Mouse (Mus musculus) heart, embryonic 11.5 days (tissue): ENCODE data around the gene Mboat1. TPM values are rescaled to one million over a fixed set of nuclear protein-coding genes. Genes with fewer than 3 reads are reported as not detected.

Experiments
- ATAC-seq: fragments of 200-750 bp; cut with Nextera tagmentation; replicated peaks from 2 replicates; pipeline ENCODE4 v1.8.0; 2017; ENCODE audit warnings: moderate library complexity; ENCODE audit not compliant: insufficient number of reproducible peaks, low FRiP score, low TSS enrichment
- H3K27ac ChIP-seq: fragments of 300-500 bp; sonication (generic); 2 replicates; pipeline ENCODE4 v1.5.1; 2014; ENCODE audit warnings: mild to moderate bottlenecking, low read depth, low read length
- H3K27me3 ChIP-seq: fragments of 300-500 bp; sonication (generic); 2 replicates; pipeline ENCODE4 v1.6.1; 2014; ENCODE audit warnings: mild to moderate bottlenecking, low read length, mixed read lengths; ENCODE audit not compliant: control insufficient read depth, insufficient read depth
- H3K36me3 ChIP-seq: fragments of 300-500 bp; sonication (generic); 2 replicates; pipeline ENCODE4 v1.6.1; 2014; ENCODE audit warnings: mild to moderate bottlenecking, low read length, moderate library complexity, mixed read lengths; ENCODE audit not compliant: control insufficient read depth, insufficient read depth
- H3K4me1 ChIP-seq: fragments of 300-500 bp; sonication (generic); 2 replicates; pipeline ENCODE4 v1.6.1; 2014; ENCODE audit warnings: low read length; ENCODE audit not compliant: control insufficient read depth, insufficient read depth
- H3K4me2 ChIP-seq: fragments of 300-500 bp; sonication (generic); 2 replicates; pipeline ENCODE4 v1.6.1; 2014; ENCODE audit warnings: mild to moderate bottlenecking, moderate library complexity
- H3K4me3 ChIP-seq: fragments of 300-500 bp; sonication (generic); 2 replicates; pipeline ENCODE4 v1.5.1; 2014; ENCODE audit warnings: low read depth, low read length
- H3K9ac ChIP-seq: fragments of 300-500 bp; sonication (generic); 2 replicates; pipeline ENCODE4 v1.6.1; 2014; ENCODE audit warnings: mild to moderate bottlenecking, low read depth, low read length, moderate library complexity
- H3K9me3 ChIP-seq: fragments of 300-500 bp; sonication (generic); replicated peaks from 2 replicates; pipeline ENCODE4 v1.6.1; 2016; ENCODE audit warnings: low read length; ENCODE audit not compliant: control insufficient read depth
- WGBS: fragments of 180-500 bp; shearing (Covaris S2); extraction: QIAGEN DNeasy Blood & Tissue Kit; methylation state at CpG from one replicate; pipeline ENCODE4 v1.1.7; 2014; ENCODE audit not compliant: insufficient replicate concordance; 5-methylcytosine and 5-hydroxymethylcytosine counted together
- polyA plus RNA-seq: library from polyadenylated mRNA; unstranded; fragments of >200 nt; fragmentation: Nextera tagmentation; extraction: Ambion mirVana; gene quantifications from 2 replicates; pipeline ENCODE4 v1.2.1, GENCODE M21; 2014

Gene Mboat1
- polyA plus RNA-seq, 1 experiment from 2014 or later, result 2.5 TPM

- no peaks in the 10 kb centered on the region for H3K27me3 ChIP-seq
- H3K27ac ChIP-seq, result no peak overlapping the region
- no peaks in the 10 kb centered on the region for H3K9me3 ChIP-seq
- no peaks in the 10 kb centered on the region for H3K36me3 ChIP-seq
- H3K4me2 ChIP-seq, result no peak overlapping the region
- ATAC-seq, result no peak
- H3K4me3 ChIP-seq, result no peak overlapping the region
- H3K4me1 ChIP-seq, result no peaks in the 10 kb centered on the region
- H3K9ac ChIP-seq, result no peak overlapping the region
- WGBS, result 82% methylated on average over 7 of the region's 7 CpGs
Measured at GRCm38 (mm10) chr13:30219597-30219996, 83.3 kb downstream of the Mboat1 start.

GRCm38 (mm10) chr13:30221316-30221715 lies 85.0 kb downstream of the Mboat1 start:
- Histone ChIP-seq H3K4me2 (no peak overlapping the region), H3K4me3 (no peak overlapping the region), H3K27me3 (no peaks in the 10 kb centered on the region), H3K27ac (no peak overlapping the region), H3K4me1 (peaks cover under 1% of the 10 kb centered on the region; the same call in 1 of the 2 replicates), H3K9me3 (no peaks in the 10 kb centered on the region), H3K9ac (no peak overlapping the region), H3K36me3 (no peaks in the 10 kb centered on the region)
- 42% methylated on average over 3 of the region's 3 CpGs for WGBS
- ATAC-seq, result no peak

- no peaks in the 10 kb centered on the region for H3K27me3 ChIP-seq
- no peaks in the 10 kb centered on the region for H3K36me3 ChIP-seq
- peaks cover 2% of the 10 kb centered on the region; the same call in 1 of the 2 replicates for H3K4me1 ChIP-seq
- no peak overlapping the region for H3K4me3 ChIP-seq
- no peaks in the 10 kb centered on the region for H3K9me3 ChIP-seq
- 91% methylated on average over 10 of the region's 10 CpGs for WGBS
- H3K9ac ChIP-seq, result no peak overlapping the region
- ATAC-seq, result no peak
- H3K27ac ChIP-seq, result no peak overlapping the region
- no peak overlapping the region for H3K4me2 ChIP-seq
Measured at GRCm38 (mm10) chr13:30224114-30224513, 87.8 kb downstream of the Mboat1 start.

GRCm38 (mm10) chr13:30224659-30225058 lies 88.4 kb downstream of the Mboat1 start:
- WGBS, result 89% methylated on average over 6 of the region's 6 CpGs
- ATAC-seq, result no peak
- Histone ChIP-seq H3K27ac (no peak overlapping the region), H3K9ac (no peak overlapping the region), H3K4me3 (no peak overlapping the region), H3K36me3 (no peaks in the 10 kb centered on the region), H3K27me3 (no peaks in the 10 kb centered on the region), H3K4me1 (peaks cover 2% of the 10 kb centered on the region; the same call in 1 of the 2 replicates), H3K4me2 (no peak overlapping the region), H3K9me3 (no peaks in the 10 kb centered on the region)

- Histone ChIP-seq H3K4me1 (peaks cover 2% of the 10 kb centered on the region; the same call in 1 of the 2 replicates), H3K9me3 (no peaks in the 10 kb centered on the region), H3K27ac (no peak overlapping the region), H3K4me3 (no peak overlapping the region), H3K9ac (no peak overlapping the region), H3K36me3 (no peaks in the 10 kb centered on the region), H3K4me2 (no peak overlapping the region), H3K27me3 (no peaks in the 10 kb centered on the region)
- 66% methylated on average over 5 of the region's 5 CpGs for WGBS
- no peak for ATAC-seq
Measured at GRCm38 (mm10) chr13:30228762-30229161, 92.5 kb downstream of the Mboat1 start.

GRCm38 (mm10) chr13:30229625-30230139 lies 93.4 kb downstream of the Mboat1 start:
- Histone ChIP-seq H3K4me1 (peaks cover 2% of the 10 kb centered on the region; the same call in 1 of the 2 replicates), H3K9ac (no peak overlapping the region), H3K4me2 (no peak overlapping the region), H3K4me3 (no peak overlapping the region), H3K36me3 (no peaks in the 10 kb centered on the region), H3K27me3 (no peaks in the 10 kb centered on the region), H3K9me3 (no peaks in the 10 kb centered on the region), H3K27ac (no peak overlapping the region)
- ATAC-seq, result no peak
- WGBS, result 79% methylated on average over 9 of the region's 9 CpGs

- no peaks in the 10 kb centered on the region for H3K36me3 ChIP-seq
- WGBS, result 60% methylated on average over 11 of the region's 11 CpGs
- ATAC-seq, result no peak
- no peak overlapping the region for H3K27ac ChIP-seq
- H3K4me1 ChIP-seq, result peaks cover 3% of the 10 kb centered on the region; the same call in 1 of the 2 replicates
- no peak overlapping the region for H3K4me2 ChIP-seq
- no peaks in the 10 kb centered on the region for H3K9me3 ChIP-seq
- no peaks in the 10 kb centered on the region for H3K27me3 ChIP-seq
- no peak overlapping the region for H3K9ac ChIP-seq
- H3K4me3 ChIP-seq, result no peak overlapping the region
Measured at GRCm38 (mm10) chr13:30235056-30235750, 98.9 kb downstream of the Mboat1 start.

- 89% methylated on average over 6 of the region's 6 CpGs for WGBS
- Histone ChIP-seq H3K4me1 (peaks cover 3% of the 10 kb centered on the region; the same call in 1 of the 2 replicates), H3K27ac (no peak overlapping the region), H3K4me2 (no peak overlapping the region), H3K4me3 (no peak overlapping the region), H3K27me3 (no peaks in the 10 kb centered on the region), H3K36me3 (no peaks in the 10 kb centered on the region), H3K9ac (no peak overlapping the region), H3K9me3 (no peaks in the 10 kb centered on the region)
- no peak for ATAC-seq
Measured at GRCm38 (mm10) chr13:30239396-30239795, 103.1 kb downstream of the Mboat1 start.

GRCm38 (mm10) chr13:30245573-30245972 lies 109.3 kb downstream of the Mboat1 start:
- WGBS, result 62% methylated on average over 4 of the region's 4 CpGs
- no peak overlapping the region for H3K9ac ChIP-seq

More at GRCm38 (mm10) chr13:30245573-30245972, 109.3 kb downstream of the Mboat1 start:
- Histone ChIP-seq H3K27me3 (no peaks in the 10 kb centered on the region), H3K4me1 (no peaks in the 10 kb centered on the region; the same call in 1 of the 2 replicates), H3K27ac (no peak overlapping the region), H3K36me3 (no peaks in the 10 kb centered on the region), H3K4me3 (no peak overlapping the region), H3K9me3 (no peaks in the 10 kb centered on the region), H3K4me2 (no peak overlapping the region)
- no peak for ATAC-seq
